Mouse (Mus musculus) liver, embryonic 11.5 days (tissue): ENCODE measurements around the gene Ptch2. TPM values are rescaled to one million over a fixed set of nuclear protein-coding genes. Genes with fewer than 3 reads are reported as not detected.

Experiments used
- ATAC-seq: fragments of 200-750 bp; cut with Nextera tagmentation; replicated peaks from 2 replicates; pipeline ENCODE4 v1.8.0; 2017; ENCODE audit warnings: moderate number of reproducible peaks, mild to moderate bottlenecking, moderate TSS enrichment, moderate library complexity; ENCODE audit not compliant: low FRiP score
- DNase-seq: peaks from one replicate; pipeline ENCODE4 v3.0.0-alpha.2; 2017; ENCODE audit warnings: low spot score
- H3K27ac ChIP-seq: fragments of 300-500 bp; sonication (generic); 2 replicates; pipeline ENCODE4 v1.5.1; 2014; ENCODE audit warnings: mild to moderate bottlenecking, low read depth, low read length, control low read depth
- H3K27me3 ChIP-seq: fragments of 300-500 bp; sonication (generic); replicated peaks from 2 replicates; pipeline ENCODE4 v1.6.1; 2014; ENCODE audit warnings: low read length, mixed read lengths; ENCODE audit not compliant: control insufficient read depth, insufficient read depth
- H3K36me3 ChIP-seq: fragments of 300-500 bp; sonication (generic); 2 replicates; pipeline ENCODE4 v1.6.1; 2014; ENCODE audit warnings: mild to moderate bottlenecking, low read length, moderate library complexity, mixed read lengths; ENCODE audit not compliant: control insufficient read depth, insufficient read depth
- H3K4me1 ChIP-seq: fragments of 300-500 bp; sonication (generic); replicated peaks from 2 replicates; pipeline ENCODE4 v1.6.1; 2014; ENCODE audit warnings: low read length, mixed read lengths; ENCODE audit not compliant: control insufficient read depth, insufficient read depth
- H3K4me2 ChIP-seq: fragments of 300-500 bp; sonication (generic); 2 replicates; pipeline ENCODE4 v1.6.1; 2014; ENCODE audit warnings: mild to moderate bottlenecking, control low read depth, moderate library complexity
- H3K4me3 ChIP-seq: fragments of 300-500 bp; sonication (generic); 2 replicates; pipeline ENCODE4 v1.5.1; 2014; ENCODE audit warnings: low read depth, low read length, control low read depth
- H3K9ac ChIP-seq: fragments of 300-500 bp; sonication (generic); 2 replicates; pipeline ENCODE4 v1.6.1; 2014; ENCODE audit warnings: low read depth, low read length, control low read depth
- H3K9me3 ChIP-seq: fragments of 300-500 bp; sonication (generic); 2 replicates; pipeline ENCODE4 v1.6.1; 2016; ENCODE audit warnings: low read length, inconsistent platforms, mixed read lengths; ENCODE audit not compliant: control insufficient read depth
- WGBS: fragments of 180-500 bp; shearing (Covaris S2); extraction: QIAGEN DNeasy Blood & Tissue Kit; methylation state at CpG from one replicate; pipeline ENCODE4 v1.1.7; 2014; 5-methylcytosine and 5-hydroxymethylcytosine counted together
- polyA plus RNA-seq: library from polyadenylated mRNA; unstranded; fragments of >200 nt; fragmentation: Nextera tagmentation; extraction: Ambion mirVana; gene quantifications from 2 replicates; pipeline ENCODE4 v1.2.1, GENCODE M21; 2014

Gene Ptch2
- polyA plus RNA-seq, 1 experiment from 2014 or later = 1.8 TPM

GRCm38 (mm10) chr4:117133817-117134600 is 38.1 kb downstream of the Ptch2 start, which contains the start of gene Plk3:
Gene Plk3 (minus strand): TSS chr4:117133963.
- Histone ChIP-seq H3K27ac (peak within 1 kb of the TSS; percentile 45; the same call in 1 of the 2 replicates), H3K4me1 (peaks cover 26% of the 10 kb centered on the region), H3K4me2 (peak within 1 kb of the TSS; percentile 100), H3K9ac (peak within 1 kb of the TSS; percentile 87), H3K9me3 (no peaks in the 10 kb centered on the region), H3K27me3 (peaks cover 21% of the 10 kb centered on the region), H3K4me3 (peak within 1 kb of the TSS; percentile 88), H3K36me3 (peaks cover 4% of the 10 kb centered on the region; the same call in 1 of the 2 replicates)
- DNase-seq (peak; percentile 98), ATAC-seq (peak; percentile 85)
- 2% methylated on average over 48 of the region's 48 CpGs for WGBS

- Histone ChIP-seq H3K36me3 (peaks cover 4% of the 10 kb centered on the region; the same call in 1 of the 2 replicates), H3K4me2 (peak overlapping the region; percentile 100), H3K27me3 (peaks cover 21% of the 10 kb centered on the region), H3K9ac (no peak overlapping the region), H3K4me1 (peaks cover 27% of the 10 kb centered on the region), H3K9me3 (no peaks in the 10 kb centered on the region), H3K27ac (no peak overlapping the region), H3K4me3 (peak overlapping the region; percentile 88; the same call in 1 of the 2 replicates)
- no peak for ATAC-seq
- no peak for DNase-seq
- WGBS = 40% methylated on average over 2 of the region's 2 CpGs
Measured at GRCm38 (mm10) chr4:117134601-117134995, 38.7 kb downstream of the Ptch2 start.

DNA sequence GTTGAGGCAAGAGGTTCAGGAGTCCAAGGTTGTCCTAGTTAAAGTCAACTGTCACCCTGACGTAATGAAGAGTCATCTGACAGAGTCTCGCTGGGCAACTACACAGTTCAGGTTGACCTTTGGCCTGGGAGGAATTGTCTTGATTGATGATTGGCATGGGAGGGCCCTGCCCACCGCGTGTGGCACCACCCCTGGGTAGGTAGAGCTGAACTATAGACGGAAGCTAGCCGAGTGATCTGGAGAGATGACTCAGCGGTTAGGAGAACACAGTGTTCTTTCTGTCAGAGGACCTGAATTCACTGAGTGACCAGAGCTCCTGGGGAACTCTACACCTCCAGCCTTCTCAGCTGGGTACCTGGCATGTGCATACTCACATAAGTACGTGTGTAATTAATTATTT is 40.2 kb downstream of the Ptch2 start:
- peak overlapping the region; percentile 53 for H3K4me2 ChIP-seq
- no peaks in the 10 kb centered on the region for H3K36me3 ChIP-seq
- WGBS = 18% methylated on average over 8 of the region's 8 CpGs
- ATAC-seq (peak; percentile 64), DNase-seq (no peak)
- H3K4me1 ChIP-seq = peaks cover 27% of the 10 kb centered on the region
- 0 out of 2 replicates have a peak overlapping the region, but pooled peaks have one; percentile 15 for H3K4me3 ChIP-seq
- peak overlapping the region; percentile 73 for H3K27ac ChIP-seq
- no peaks in the 10 kb centered on the region for H3K9me3 ChIP-seq
- H3K9ac ChIP-seq = peak overlapping the region; percentile 56; the same call in 1 of the 2 replicates
- H3K27me3 ChIP-seq = peaks cover 21% of the 10 kb centered on the region

DNA sequence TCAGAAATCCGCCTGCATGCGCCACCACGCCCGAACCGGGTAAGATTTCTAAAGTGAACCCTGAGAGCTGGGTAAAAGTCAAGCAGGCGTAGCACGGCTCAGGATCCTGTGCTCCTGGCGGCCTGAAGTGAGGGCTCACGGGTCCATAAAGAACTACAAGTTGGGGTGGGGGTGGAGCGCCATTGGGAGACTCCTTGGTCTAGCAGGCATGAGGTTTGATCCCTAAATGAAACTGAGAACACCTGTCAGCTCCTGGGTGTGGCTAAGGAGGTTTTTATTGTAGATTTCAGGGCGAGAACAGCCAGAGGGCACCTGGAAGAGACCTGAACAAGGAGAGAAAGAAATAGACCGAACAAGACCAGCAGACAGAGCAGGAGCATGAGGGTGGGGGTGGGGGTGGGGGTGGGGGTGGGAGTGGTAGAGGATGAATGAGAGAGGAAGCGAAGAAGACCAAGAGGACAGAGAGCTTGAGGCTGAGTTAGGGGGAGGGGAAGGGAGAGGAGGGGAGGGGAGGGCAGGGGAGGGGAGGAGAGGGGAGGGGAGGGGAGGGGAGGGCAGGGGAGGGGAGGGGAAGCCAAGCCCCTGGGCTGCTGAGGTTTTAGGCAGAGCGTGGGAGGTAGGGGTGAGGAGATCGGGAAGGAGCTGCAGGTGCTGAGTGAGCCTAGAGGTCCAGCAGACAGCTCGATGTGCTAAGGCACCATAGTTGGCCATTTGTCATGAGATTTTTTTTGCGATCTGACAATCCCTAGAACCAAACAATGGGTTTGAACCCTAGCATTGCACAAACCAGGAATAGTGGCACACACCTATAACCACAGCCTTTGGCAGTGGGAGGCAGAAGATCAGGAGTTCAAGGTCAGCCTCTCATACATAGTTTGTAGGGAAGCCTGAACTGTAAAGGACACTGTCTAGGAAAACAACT is 42.7 kb downstream of the Ptch2 start:
- no peak for DNase-seq
- Histone ChIP-seq H3K9ac (no peak overlapping the region), H3K36me3 (no peaks in the 10 kb centered on the region), H3K27ac (no peak overlapping the region), H3K9me3 (no peaks in the 10 kb centered on the region), H3K4me2 (0 out of 2 replicates have a peak overlapping the region, but pooled peaks have one; percentile 7), H3K27me3 (peaks cover under 1% of the 10 kb centered on the region; the same call in 1 of the 2 replicates), H3K4me1 (peaks cover 23% of the 10 kb centered on the region), H3K4me3 (no peak overlapping the region)
- WGBS = 64% methylated on average over 16 of the region's 17 CpGs
- ATAC-seq = no peak

DNA sequence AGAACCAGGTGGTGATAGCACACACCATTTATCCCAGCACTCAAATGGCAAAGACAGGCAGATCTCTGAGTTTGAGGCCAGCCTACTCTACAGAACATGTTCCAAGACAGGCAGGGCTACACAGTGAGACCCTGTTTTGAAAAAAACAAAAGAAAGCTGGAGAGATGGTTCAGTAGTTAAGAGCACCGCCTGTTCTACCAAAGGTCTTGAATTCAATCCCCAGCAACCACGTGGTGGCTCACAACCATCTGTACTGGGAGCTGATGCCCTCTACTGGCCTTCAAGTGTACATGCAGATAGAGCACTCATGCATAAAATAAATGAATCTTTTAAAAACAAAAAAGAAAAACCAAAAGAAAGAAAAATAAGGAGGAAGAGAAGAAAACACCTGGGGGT is 43.3 kb downstream of the Ptch2 start:
- Histone ChIP-seq H3K4me3 (no peak overlapping the region), H3K4me1 (peaks cover 21% of the 10 kb centered on the region), H3K9me3 (no peaks in the 10 kb centered on the region), H3K36me3 (no peaks in the 10 kb centered on the region), H3K27ac (no peak overlapping the region), H3K9ac (no peak overlapping the region), H3K27me3 (no peaks in the 10 kb centered on the region), H3K4me2 (0 out of 2 replicates have a peak overlapping the region, but pooled peaks have one; percentile 7)
- ATAC-seq (0 out of 2 replicates have a peak, but pooled peaks have one; percentile 38), DNase-seq (no peak)
- 5% methylated on average over 2 of the region's 2 CpGs for WGBS

DNA sequence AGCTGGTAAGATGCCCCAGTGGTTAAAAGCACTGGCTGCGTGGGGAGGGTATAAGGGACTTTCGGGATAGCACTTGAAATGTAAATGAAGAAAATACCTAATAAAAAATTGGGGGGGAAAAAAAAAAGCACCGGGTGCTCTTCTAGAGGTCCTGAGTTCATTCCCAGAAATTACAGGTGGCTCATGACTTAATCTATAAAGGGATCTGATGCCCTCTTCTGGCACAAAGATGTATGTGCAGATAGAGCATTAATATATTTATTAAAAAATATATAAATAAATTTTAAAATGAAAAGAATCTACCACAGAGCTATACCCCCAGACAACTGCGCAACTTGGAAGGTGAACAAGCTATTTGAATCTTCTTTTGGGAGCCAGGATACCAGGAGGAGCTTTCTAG is 44.7 kb downstream of the Ptch2 start:
- Histone ChIP-seq H3K27ac (no peak overlapping the region), H3K4me3 (no peak overlapping the region), H3K9me3 (no peaks in the 10 kb centered on the region), H3K9ac (no peak overlapping the region), H3K4me1 (peaks cover 15% of the 10 kb centered on the region), H3K27me3 (no peaks in the 10 kb centered on the region), H3K36me3 (no peaks in the 10 kb centered on the region), H3K4me2 (no peak overlapping the region)
- DNase-seq = no peak
- no peak for ATAC-seq
- WGBS = 44% methylated on average over 4 of the region's 4 CpGs

- Histone ChIP-seq H3K4me1 (0 out of 2 replicates have a peak, but pooled peaks cover 4% of the 10 kb centered on the region), H3K36me3 (no peaks in the 10 kb centered on the region), H3K9me3 (no peaks in the 10 kb centered on the region), H3K9ac (no peak overlapping the region), H3K27me3 (no peaks in the 10 kb centered on the region), H3K4me2 (no peak overlapping the region), H3K4me3 (no peak overlapping the region), H3K27ac (no peak overlapping the region)
- 53% methylated on average over 7 of the region's 7 CpGs for WGBS
- DNase-seq (no peak), ATAC-seq (no peak)
Measured at GRCm38 (mm10) chr4:117143023-117143422, 47.1 kb downstream of the Ptch2 start.

DNA sequence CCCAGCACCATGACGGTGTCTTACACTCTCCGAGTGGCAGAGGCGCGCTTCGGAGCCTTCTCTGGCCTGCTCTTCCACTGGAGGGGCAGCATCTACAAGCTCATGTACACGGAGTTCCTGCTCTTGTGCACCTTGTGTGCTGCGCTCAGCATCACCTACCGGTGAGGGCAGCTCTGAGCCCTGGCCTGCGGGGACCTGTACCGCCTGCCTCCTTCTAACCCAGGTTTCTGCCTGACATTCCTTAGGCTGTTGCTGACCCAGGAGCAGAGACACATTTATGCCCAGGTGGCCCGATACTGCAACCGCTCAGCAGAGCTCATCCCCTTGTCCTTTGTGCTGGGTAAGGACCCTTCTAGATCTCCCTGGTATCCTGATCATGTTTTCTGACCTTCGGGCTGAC is 49.4 kb downstream of the Ptch2 start:
- 88% methylated on average over 13 of the region's 13 CpGs for WGBS
- Histone ChIP-seq H3K27ac (no peak overlapping the region), H3K27me3 (no peaks in the 10 kb centered on the region), H3K36me3 (peaks cover 5% of the 10 kb centered on the region; the same call in 1 of the 2 replicates), H3K4me2 (no peak overlapping the region), H3K9me3 (no peaks in the 10 kb centered on the region), H3K4me3 (no peak overlapping the region), H3K4me1 (no peaks in the 10 kb centered on the region), H3K9ac (no peak overlapping the region)
- DNase-seq (no peak), ATAC-seq (no peak)
